Mouse (Mus musculus): ENCODE results near the gene Mical3. TPM values are rescaled to one million over a fixed set of nuclear protein-coding genes. Genes with fewer than 3 reads are reported as not detected.

Mical3 gene
- polyA plus RNA-seq (2014; fragmentation: Nextera tagmentation; extraction: Ambion mirVana) = 10.8 and 12.9 TPM in 2 replicates

DNA sequence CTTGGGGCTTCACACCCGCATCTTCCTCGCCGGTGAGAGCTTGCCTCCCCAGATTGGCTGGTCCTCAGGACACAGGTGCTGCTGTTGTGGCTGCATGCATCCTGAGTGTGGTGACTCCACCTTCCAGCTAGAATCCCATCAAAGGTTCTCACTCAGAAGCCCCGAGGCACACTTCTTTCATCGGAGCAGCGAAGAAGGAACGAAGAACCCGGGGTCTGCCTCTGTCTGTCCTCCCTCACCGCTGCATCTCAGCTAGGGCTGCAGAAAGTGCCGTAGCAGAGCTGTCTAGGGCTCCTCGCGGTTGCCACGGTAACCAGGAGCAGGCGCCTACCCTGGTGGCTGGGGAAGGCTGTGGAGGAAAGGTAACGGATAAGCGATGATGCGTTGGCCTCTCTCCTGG lies at the start of gene Mical3:
Mical3 (minus strand) TSS at position 227 of the 400 bp plus-strand sequence.
- peaks cover 10% of the 10 kb centered on the region for H3K4me1 ChIP-seq (replicated peaks; ENCODE audit: control insufficient read depth, insufficient read depth, low read length)
- H3K36me3 ChIP-seq (ENCODE audit: control insufficient read depth, insufficient read depth, low read length) = no peaks in the 10 kb centered on the region
- H3K9ac ChIP-seq (ENCODE audit: low read length) = peak within 1 kb of the TSS; percentile 18; the same call in 1 of the 2 replicates
- H3K9me3 ChIP-seq (ENCODE audit: control insufficient read depth, low read length) = no peaks in the 10 kb centered on the region
- no peak within 1 kb of the TSS for H3K27ac ChIP-seq (ENCODE audit: low read depth)
- peak within 1 kb of the TSS; percentile 71 for H3K4me2 ChIP-seq (ENCODE audit: low read length)
- DNase-seq (ENCODE audit: low spot score) = peak; percentile 75
- ATAC-seq (replicated peaks; ENCODE audit: low FRiP score, low TSS enrichment, low read depth) = no peak
- H3K27me3 ChIP-seq (replicated peaks; ENCODE audit: control insufficient read depth, insufficient read depth, low read length) = peaks cover 31% of the 10 kb centered on the region
- under 1% methylated on average over 17 of the region's 17 CpGs for WGBS
- peak within 1 kb of the TSS; percentile 34 for H3K4me3 ChIP-seq (ENCODE audit: low read depth, low read length)

DNA sequence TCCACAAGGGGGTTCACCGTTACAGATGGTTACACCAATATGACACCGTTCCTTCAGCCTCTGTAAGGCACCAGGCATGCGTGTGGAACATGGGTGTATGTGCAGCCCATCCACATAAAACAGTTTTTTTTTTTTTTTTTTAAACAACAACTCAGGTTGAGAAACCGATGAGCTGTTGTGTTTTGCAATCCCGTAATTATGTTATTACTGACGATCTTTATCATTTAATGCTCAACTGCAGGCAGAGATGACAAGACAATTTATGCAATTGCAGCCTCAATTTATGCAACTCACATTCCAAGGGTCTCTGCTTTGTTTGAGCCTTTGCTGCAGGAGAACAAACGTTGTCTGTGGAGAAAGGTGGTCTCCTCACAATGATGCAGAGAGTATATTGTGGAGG lies 49.0 kb upstream of the Mical3 start:
- Histone ChIP-seq H3K4me1 (replicated peaks; ENCODE audit: control insufficient read depth, insufficient read depth, low read length) (peaks cover 12% of the 10 kb centered on the region; the same call in 1 of the 2 replicates), H3K9me3 (ENCODE audit: control insufficient read depth, low read length) (no peaks in the 10 kb centered on the region), H3K27me3 (replicated peaks; ENCODE audit: control insufficient read depth, insufficient read depth, low read length) (no peaks in the 10 kb centered on the region), H3K36me3 (ENCODE audit: control insufficient read depth, insufficient read depth, low read length) (no peaks in the 10 kb centered on the region), H3K27ac (ENCODE audit: low read depth) (no peak overlapping the region), H3K4me3 (ENCODE audit: low read depth, low read length) (no peak overlapping the region), H3K9ac (ENCODE audit: low read length) (no peak overlapping the region), H3K4me2 (ENCODE audit: low read length) (no peak overlapping the region)
- no peak for DNase-seq (ENCODE audit: low spot score)
- no peak for ATAC-seq (replicated peaks; ENCODE audit: low FRiP score, low TSS enrichment, low read depth)
- 70% methylated on average over 7 of the region's 7 CpGs for WGBS

DNA sequence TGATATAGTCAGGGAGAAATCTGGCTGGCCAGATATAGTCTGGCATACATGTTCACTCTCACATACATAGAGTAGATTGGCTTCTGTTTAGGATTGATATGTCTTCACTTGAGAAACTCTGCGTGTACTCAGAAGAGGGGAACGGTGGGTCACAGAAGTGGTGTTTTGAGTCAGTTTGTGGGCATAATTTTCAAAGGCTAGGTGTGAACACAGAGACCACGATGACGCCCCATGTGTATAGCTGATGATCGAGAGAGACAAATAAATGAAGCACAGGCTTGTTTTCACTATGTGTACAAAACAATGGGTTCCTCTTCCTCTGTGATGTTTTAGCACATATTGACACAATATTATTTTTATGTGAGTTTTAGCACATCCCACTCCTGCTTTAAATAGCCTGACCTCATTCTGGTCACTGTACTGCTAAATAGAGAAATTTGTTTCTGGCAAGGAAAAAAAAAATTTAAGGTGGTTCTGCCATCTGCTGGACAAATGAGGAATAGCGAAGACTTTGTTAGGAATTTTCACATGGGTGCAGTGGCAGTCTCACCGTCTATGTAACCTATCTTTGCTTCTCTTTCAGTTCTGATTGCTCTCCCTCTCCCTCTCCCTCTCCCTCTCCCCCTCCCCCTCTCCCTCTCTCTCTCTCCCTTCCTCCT lies 48.0 kb upstream of the Mical3 start:
- no peaks in the 10 kb centered on the region for H3K9me3 ChIP-seq (ENCODE audit: control insufficient read depth, low read length)
- H3K4me2 ChIP-seq (ENCODE audit: low read length) = no peak overlapping the region
- H3K4me1 ChIP-seq (replicated peaks; ENCODE audit: control insufficient read depth, insufficient read depth, low read length) = 0 out of 2 replicates have a peak, but pooled peaks cover 8% of the 10 kb centered on the region
- H3K9ac ChIP-seq (ENCODE audit: low read length) = no peak overlapping the region
- H3K27ac ChIP-seq (ENCODE audit: low read depth) = no peak overlapping the region
- DNase-seq (ENCODE audit: low spot score) = peak; percentile 83
- H3K36me3 ChIP-seq (ENCODE audit: control insufficient read depth, insufficient read depth, low read length) = no peaks in the 10 kb centered on the region
- no peaks in the 10 kb centered on the region for H3K27me3 ChIP-seq (replicated peaks; ENCODE audit: control insufficient read depth, insufficient read depth, low read length)
- no peak for ATAC-seq (replicated peaks; ENCODE audit: low FRiP score, low TSS enrichment, low read depth)
- 59% methylated on average over 7 of the region's 7 CpGs for WGBS
- no peak overlapping the region for H3K4me3 ChIP-seq (ENCODE audit: low read depth, low read length)

DNA sequence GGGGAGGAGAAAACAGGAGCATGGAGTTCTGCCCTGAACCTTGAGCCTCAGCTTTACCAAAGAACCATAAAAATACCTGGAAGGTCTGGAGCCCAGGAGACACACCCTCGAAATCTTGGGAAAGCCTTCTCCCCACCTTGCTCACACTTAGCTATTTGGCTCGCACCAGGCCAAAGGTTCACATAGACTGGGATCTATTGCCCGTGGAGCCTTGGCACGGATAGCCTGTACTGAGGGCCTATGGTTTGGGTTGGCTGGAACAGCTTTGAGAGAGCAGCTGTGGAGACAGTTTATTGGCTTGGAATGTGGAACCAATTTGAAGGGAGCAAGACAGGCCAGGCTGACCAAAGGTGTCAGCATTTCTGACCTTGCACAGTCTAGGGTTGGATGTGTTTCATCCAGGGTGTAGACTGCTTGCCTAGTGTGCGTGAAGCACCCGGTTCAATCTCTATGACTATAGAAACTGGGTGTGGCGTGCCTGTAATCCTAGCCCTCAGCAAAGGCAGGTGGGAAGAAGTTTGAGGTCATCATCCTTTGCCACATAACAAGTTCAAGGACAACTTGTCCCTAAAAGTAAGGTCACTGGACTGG lies 46.4 kb upstream of the Mical3 start:
- no peak overlapping the region for H3K4me3 ChIP-seq (ENCODE audit: low read depth, low read length)
- H3K27ac ChIP-seq (ENCODE audit: low read depth) = peak overlapping the region; percentile 62; the same call in 1 of the 2 replicates
- no peaks in the 10 kb centered on the region for H3K27me3 ChIP-seq (replicated peaks; ENCODE audit: control insufficient read depth, insufficient read depth, low read length)
- H3K9me3 ChIP-seq (ENCODE audit: control insufficient read depth, low read length) = no peaks in the 10 kb centered on the region
- H3K4me2 ChIP-seq (ENCODE audit: low read length) = no peak overlapping the region
- H3K36me3 ChIP-seq (ENCODE audit: control insufficient read depth, insufficient read depth, low read length) = no peaks in the 10 kb centered on the region
- 74% methylated on average over 7 of the region's 7 CpGs for WGBS
- 0 out of 2 replicates have a peak, but pooled peaks cover 8% of the 10 kb centered on the region for H3K4me1 ChIP-seq (replicated peaks; ENCODE audit: control insufficient read depth, insufficient read depth, low read length)
- ATAC-seq (replicated peaks; ENCODE audit: low FRiP score, low TSS enrichment, low read depth) (peak; percentile 74), DNase-seq (ENCODE audit: low spot score) (no peak)
- no peak overlapping the region for H3K9ac ChIP-seq (ENCODE audit: low read length)

DNA sequence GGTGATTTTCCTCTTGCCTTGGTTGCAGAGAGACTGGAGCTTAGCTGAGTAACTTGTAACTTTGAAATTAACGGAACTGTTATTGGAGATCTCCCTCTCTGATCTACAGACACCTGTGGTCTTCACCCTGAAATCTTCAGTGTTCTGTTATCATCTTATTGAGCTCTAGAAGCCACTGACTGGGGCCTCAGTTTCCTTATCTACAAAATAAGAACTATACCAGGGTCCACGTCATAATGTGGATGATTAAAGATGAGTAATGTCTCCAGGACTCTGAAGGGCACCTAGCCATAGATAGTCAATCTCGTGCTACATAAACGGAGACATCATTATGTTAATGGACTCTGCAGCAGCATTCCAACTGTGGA lies 45.9 kb upstream of the Mical3 start:
- Histone ChIP-seq H3K36me3 (ENCODE audit: control insufficient read depth, insufficient read depth, low read length) (no peaks in the 10 kb centered on the region), H3K4me1 (replicated peaks; ENCODE audit: control insufficient read depth, insufficient read depth, low read length) (0 out of 2 replicates have a peak, but pooled peaks cover 8% of the 10 kb centered on the region), H3K27me3 (replicated peaks; ENCODE audit: control insufficient read depth, insufficient read depth, low read length) (no peaks in the 10 kb centered on the region), H3K9me3 (ENCODE audit: control insufficient read depth, low read length) (no peaks in the 10 kb centered on the region), H3K4me2 (ENCODE audit: low read length) (no peak overlapping the region), H3K9ac (ENCODE audit: low read length) (no peak overlapping the region), H3K27ac (ENCODE audit: low read depth) (peak overlapping the region; percentile 62), H3K4me3 (ENCODE audit: low read depth, low read length) (no peak overlapping the region)
- ATAC-seq (replicated peaks; ENCODE audit: low FRiP score, low TSS enrichment, low read depth) = peak; percentile 11
- 58% methylated on average over 4 of the region's 4 CpGs for WGBS
- DNase-seq (ENCODE audit: low spot score) = no peak

GRCm38 (mm10) chr6:121176011-121176730 lies 45.4 kb upstream of the Mical3 start:
- Histone ChIP-seq H3K9ac (ENCODE audit: low read length) (no peak overlapping the region), H3K4me1 (replicated peaks; ENCODE audit: control insufficient read depth, insufficient read depth, low read length) (0 out of 2 replicates have a peak, but pooled peaks cover 8% of the 10 kb centered on the region), H3K27me3 (replicated peaks; ENCODE audit: control insufficient read depth, insufficient read depth, low read length) (no peaks in the 10 kb centered on the region), H3K27ac (ENCODE audit: low read depth) (peak overlapping the region; percentile 62), H3K4me2 (ENCODE audit: low read length) (peak overlapping the region; percentile 9), H3K9me3 (ENCODE audit: control insufficient read depth, low read length) (no peaks in the 10 kb centered on the region), H3K4me3 (ENCODE audit: low read depth, low read length) (no peak overlapping the region), H3K36me3 (ENCODE audit: control insufficient read depth, insufficient read depth, low read length) (no peaks in the 10 kb centered on the region)
- ATAC-seq (replicated peaks; ENCODE audit: low FRiP score, low TSS enrichment, low read depth) (peak; percentile 59), DNase-seq (ENCODE audit: low spot score) (peak; percentile 60)
- WGBS = 44% methylated on average over 14 of the region's 14 CpGs

- no peak for ATAC-seq (replicated peaks; ENCODE audit: low FRiP score, low TSS enrichment, low read depth)
- no peaks in the 10 kb centered on the region for H3K36me3 ChIP-seq (ENCODE audit: control insufficient read depth, insufficient read depth, low read length)
Observed at GRCm38 (mm10) chr6:121174761-121175160, 44.0 kb upstream of the Mical3 start.

DNA sequence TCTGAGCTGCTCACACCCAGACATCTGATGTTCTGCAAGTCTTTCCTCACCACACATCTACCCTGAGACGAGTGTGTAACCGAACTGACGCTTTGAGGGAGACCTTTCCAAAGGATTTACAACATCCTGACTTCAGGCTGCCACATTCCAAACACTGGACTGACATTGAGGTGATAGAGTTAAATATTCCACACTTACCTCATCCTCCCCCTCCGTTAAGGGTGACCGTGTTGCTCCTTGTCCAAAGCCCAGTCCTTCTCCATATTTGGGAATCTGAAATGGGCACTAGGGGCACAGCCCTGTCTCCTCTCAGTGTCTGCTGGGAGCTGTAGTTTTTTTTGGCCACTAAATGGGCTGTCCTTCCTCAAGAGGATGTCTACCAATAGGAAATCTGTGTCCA lies 42.7 kb upstream of the Mical3 start:
- ATAC-seq (replicated peaks; ENCODE audit: low FRiP score, low TSS enrichment, low read depth) (no peak), DNase-seq (ENCODE audit: low spot score) (no peak)
- WGBS = 27% methylated on average over 5 of the region's 5 CpGs
- Histone ChIP-seq H3K4me3 (ENCODE audit: low read depth, low read length) (no peak overlapping the region), H3K4me1 (replicated peaks; ENCODE audit: control insufficient read depth, insufficient read depth, low read length) (0 out of 2 replicates have a peak, but pooled peaks cover 8% of the 10 kb centered on the region), H3K27ac (ENCODE audit: low read depth) (no peak overlapping the region), H3K27me3 (replicated peaks; ENCODE audit: control insufficient read depth, insufficient read depth, low read length) (no peaks in the 10 kb centered on the region), H3K9ac (ENCODE audit: low read length) (no peak overlapping the region), H3K36me3 (ENCODE audit: control insufficient read depth, insufficient read depth, low read length) (no peaks in the 10 kb centered on the region), H3K4me2 (ENCODE audit: low read length) (no peak overlapping the region), H3K9me3 (ENCODE audit: control insufficient read depth, low read length) (no peaks in the 10 kb centered on the region)

More at GRCm38 (mm10) chr6:121174761-121175160, 44.0 kb upstream of the Mical3 start:
- Histone ChIP-seq H3K27me3 (replicated peaks; ENCODE audit: control insufficient read depth, insufficient read depth, low read length) (no peaks in the 10 kb centered on the region), H3K9me3 (ENCODE audit: control insufficient read depth, low read length) (no peaks in the 10 kb centered on the region), H3K4me3 (ENCODE audit: low read depth, low read length) (no peak overlapping the region), H3K4me2 (ENCODE audit: low read length) (no peak overlapping the region), H3K27ac (ENCODE audit: low read depth) (no peak overlapping the region), H3K9ac (ENCODE audit: low read length) (no peak overlapping the region), H3K4me1 (replicated peaks; ENCODE audit: control insufficient read depth, insufficient read depth, low read length) (0 out of 2 replicates have a peak, but pooled peaks cover 8% of the 10 kb centered on the region)
- DNase-seq (ENCODE audit: low spot score) = no peak
- 93% methylated on average over 6 of the region's 6 CpGs for WGBS
